In the genomic region with DNA sequence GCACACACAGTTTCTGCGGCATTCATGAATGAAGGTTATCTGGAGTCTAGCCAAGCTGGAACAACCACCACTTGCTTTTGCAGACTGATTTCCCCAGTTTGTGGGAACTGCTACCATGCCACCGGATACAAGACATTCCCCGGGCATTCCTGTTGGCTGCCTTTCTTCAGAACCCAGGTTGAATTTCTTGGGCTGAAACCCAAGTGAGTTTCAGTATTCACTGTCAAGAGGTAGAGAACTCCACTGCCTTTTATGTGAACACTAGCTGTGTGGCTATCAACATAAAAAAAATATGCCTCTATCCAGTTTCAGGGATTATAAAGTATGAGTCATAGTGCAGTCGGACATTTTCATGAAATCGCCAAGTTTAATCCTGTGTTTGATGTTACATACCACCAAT, we compare ENCODE assay signal across 15 mouse cellular contexts.
"Had no signal": no experiment of that assay in that cellular context is flagged by ENCODE, and none has a peak within 500 bp of the region (broad histone marks: within the 10 kb centered on the region; RNA-seq: fewer than 3 reads in every experiment).

No protein-coding gene starts in this region.

- H3K4me1 ChIP-seq: liver, embryonic 13.5 days; lung, embryonic 15.5 days; megakaryocyte, embryonic 14.5 days; midbrain, embryonic 15.5 days had no signal

- H3K36me3 ChIP-seq: liver, embryonic 13.5 days; lung, embryonic 15.5 days; midbrain, embryonic 15.5 days; neural tube, embryonic 13.5 days had no signal

- DNase-seq: kidney, postnatal 10 days; liver; liver, embryonic 13.5 days; liver, postnatal 0 days; lung, postnatal 14 days; right cerebral cortex, adult 18-20 months; right cerebral cortex, postnatal 25 days; thymus, postnatal 4 days had no signal

- ATAC-seq: liver, postnatal 0 days; midbrain, embryonic 15.5 days had no signal

- H3K4me2 ChIP-seq: liver, embryonic 13.5 days; lung, embryonic 15.5 days; midbrain, embryonic 11.5 days; midbrain, embryonic 15.5 days; neural tube, embryonic 13.5 days had no signal

- H3K9ac ChIP-seq: liver, embryonic 13.5 days; liver, postnatal 0 days; lung, embryonic 15.5 days; midbrain, embryonic 15.5 days; neural tube, embryonic 13.5 days had no signal

- H3K4me3 ChIP-seq: left cerebral cortex, adult 2 months; liver, embryonic 13.5 days; lung, embryonic 15.5 days; megakaryocyte, embryonic 14.5 days; midbrain, embryonic 15.5 days; neural tube, embryonic 13.5 days had no signal

- H3K27ac ChIP-seq: left cerebral cortex, adult 2 months; liver, embryonic 13.5 days; lung, embryonic 15.5 days; macrophage; midbrain, embryonic 15.5 days; neural tube, embryonic 13.5 days had no signal

- H3K9me3 ChIP-seq: liver, embryonic 13.5 days; lung, embryonic 15.5 days; megakaryocyte, embryonic 14.5 days; midbrain, embryonic 15.5 days; neural tube, embryonic 13.5 days had no signal

- H3K27me3 ChIP-seq: liver, embryonic 13.5 days; lung, embryonic 15.5 days; megakaryocyte, embryonic 14.5 days; midbrain, embryonic 15.5 days; neural tube, embryonic 13.5 days had no signal
